Mouse (Mus musculus) heart, embryonic 14.5 days (tissue): ENCODE results near the gene Mctp2. TPM values are rescaled to one million over a fixed set of nuclear protein-coding genes. Genes with fewer than 3 reads are reported as not detected.

Experiments
- ATAC-seq: fragments of 200-750 bp; cut with Nextera tagmentation; 2 replicates; pipeline ENCODE4 v1.8.0; 2017; ENCODE audit warnings: low read depth, moderate TSS enrichment; ENCODE audit not compliant: insufficient number of reproducible peaks, insufficient read depth, low FRiP score
- H3K27ac ChIP-seq, 2 experiments: fragments of 200-500 bp in 1 of 2; fragments of 300-500 bp in 1 of 2; sonication (generic) in 1 of 2; replicated peaks in 1 of 2; 2 replicates each; pipeline ENCODE4 v1.5.1; 2012 to 2014; ENCODE audit warnings: low read depth in 2 of 2, low read length in 2 of 2, control low read depth in 1 of 2, mild to moderate bottlenecking in 1 of 2, mixed read lengths in 1 of 2; ENCODE audit not compliant: control insufficient read depth in 1 of 2, insufficient read depth in 1 of 2
- H3K27me3 ChIP-seq: fragments of 300-500 bp; sonication (generic); 2 replicates; pipeline ENCODE4 v1.6.1; 2014; ENCODE audit warnings: mild to moderate bottlenecking, low read length, control low read depth; ENCODE audit not compliant: control insufficient read depth, insufficient read depth
- H3K36me3 ChIP-seq: fragments of 300-500 bp; sonication (generic); 2 replicates; pipeline ENCODE4 v1.6.1; 2014; ENCODE audit warnings: mild to moderate bottlenecking, control low read depth, low read length, mixed read lengths; ENCODE audit not compliant: control insufficient read depth, insufficient read depth
- H3K4me1 ChIP-seq, 2 experiments: fragments of 200-500 bp in 1 of 2; fragments of 300-500 bp in 1 of 2; sonication (generic) in 1 of 2; 2 replicates each; pipeline ENCODE4 v1.6.1; 2012 to 2014; ENCODE audit warnings: low read length in 2 of 2, control low read depth in 1 of 2, mixed read lengths in 1 of 2; ENCODE audit not compliant: control insufficient read depth in 2 of 2, insufficient read depth in 2 of 2
- H3K4me2 ChIP-seq: fragments of 300-500 bp; sonication (generic); 2 replicates; pipeline ENCODE4 v1.6.1; 2014; ENCODE audit warnings: mild to moderate bottlenecking, low read length
- H3K4me3 ChIP-seq, 2 experiments: fragments of 200-500 bp in 1 of 2; fragments of 300-500 bp in 1 of 2; sonication (generic) in 1 of 2; 2 replicates each; pipeline ENCODE4 v1.5.1; 2012 to 2014; ENCODE audit warnings: low read length in 2 of 2, mild to moderate bottlenecking in 2 of 2, control low read depth in 1 of 2, low read depth in 1 of 2, moderate library complexity in 1 of 2; ENCODE audit not compliant: control insufficient read depth in 1 of 2, insufficient read depth in 1 of 2
- H3K9ac ChIP-seq: fragments of 300-500 bp; sonication (generic); 2 replicates; pipeline ENCODE4 v1.6.1; 2014; ENCODE audit warnings: mild to moderate bottlenecking, low read length
- H3K9me3 ChIP-seq: fragments of 300-500 bp; sonication (generic); 2 replicates; pipeline ENCODE4 v1.6.1; 2016; ENCODE audit warnings: low read length, control low read depth; ENCODE audit not compliant: control insufficient read depth
- whole genome bisulfite sequencing: fragments of 180-500 bp; shearing (Covaris S2); extraction: QIAGEN DNeasy Blood & Tissue Kit; methylation state at CpG from one replicate; pipeline ENCODE4 v1.1.7; 2014; 5-methylcytosine and 5-hydroxymethylcytosine counted together
- polyA plus RNA-seq: library from polyadenylated mRNA; unstranded; fragments of >200 nt; fragmentation: Nextera tagmentation; extraction: Ambion mirVana; gene quantifications from 2 replicates; pipeline ENCODE4 v1.2.1, GENCODE M21; 2014

The Mctp2 gene
- polyA plus RNA-seq, 1 experiment from 2014 or later = 0.99 TPM

- Histone ChIP-seq H3K27me3 (no peaks in the 10 kb centered on the region), H3K36me3 (no peaks in the 10 kb centered on the region), H3K4me2 (no peak overlapping the region), H3K9me3 (no peaks in the 10 kb centered on the region), H3K9ac (no peak overlapping the region), H3K4me1 (no peaks in the 10 kb centered on the region), H3K27ac (no peak overlapping the region), H3K4me3 (no peak overlapping the region)
- WGBS = 64% methylated on average over 6 of the region's 6 CpGs
- ATAC-seq = no peak
These were observed 202.2 kb downstream of the Mctp2 start for GRCm38 (mm10) chr7:72104170-72104569.

GRCm38 (mm10) chr7:72103654-72104053 is 202.8 kb downstream of the Mctp2 start:
- 81% methylated on average over 3 of the region's 3 CpGs for WGBS
- Histone ChIP-seq H3K36me3 (no peaks in the 10 kb centered on the region), H3K27ac (no peak overlapping the region), H3K4me1 (no peaks in the 10 kb centered on the region), H3K9me3 (no peaks in the 10 kb centered on the region), H3K4me3 (no peak overlapping the region), H3K27me3 (no peaks in the 10 kb centered on the region), H3K4me2 (no peak overlapping the region), H3K9ac (no peak overlapping the region)
- no peak for ATAC-seq

DNA sequence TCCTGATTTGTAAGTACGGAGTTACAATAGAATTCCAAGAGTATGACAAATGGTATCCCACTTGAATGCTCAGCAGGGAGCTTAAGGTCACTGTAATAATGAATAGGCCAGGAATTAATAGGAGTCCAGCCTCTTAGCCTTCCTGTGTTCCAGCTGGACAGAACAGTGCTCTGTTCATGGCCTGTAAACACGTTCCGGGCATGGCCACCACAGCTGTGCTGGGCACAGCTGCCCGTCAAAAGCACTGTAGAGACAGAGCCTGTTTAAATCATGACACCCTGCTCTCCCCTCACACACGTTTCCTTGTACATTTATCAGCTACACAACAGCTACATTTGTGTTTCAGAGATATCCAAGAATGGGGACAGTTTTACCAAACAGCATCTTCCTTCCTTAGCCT is 205.7 kb downstream of the Mctp2 start:
- no peaks in the 10 kb centered on the region for H3K4me1 ChIP-seq
- no peak overlapping the region for H3K4me2 ChIP-seq
- 66% methylated on average over 5 of the region's 5 CpGs for WGBS

DNA sequence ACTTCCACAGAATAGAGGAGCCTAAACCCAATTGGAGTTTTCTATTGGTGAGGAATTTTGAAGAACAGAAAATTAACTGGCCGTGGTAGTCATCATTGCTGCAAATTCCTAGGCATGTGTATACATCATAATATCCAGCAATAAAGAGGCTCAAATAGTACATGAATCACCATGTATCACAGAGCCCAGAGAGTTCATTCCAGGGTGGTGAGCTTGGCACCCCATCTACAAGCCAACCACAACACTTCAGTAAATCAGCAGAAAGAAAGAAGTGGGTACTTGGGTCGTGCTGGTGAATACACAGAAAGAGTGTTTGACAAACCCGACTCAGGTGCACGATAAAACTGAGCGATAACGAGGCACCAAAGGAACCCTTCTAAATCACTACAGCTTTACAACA is 207.8 kb downstream of the Mctp2 start:
- Histone ChIP-seq H3K27ac (no peak overlapping the region), H3K4me2 (no peak overlapping the region), H3K9ac (no peak overlapping the region), H3K27me3 (no peaks in the 10 kb centered on the region), H3K36me3 (no peaks in the 10 kb centered on the region), H3K9me3 (no peaks in the 10 kb centered on the region), H3K4me3 (no peak overlapping the region), H3K4me1 (no peaks in the 10 kb centered on the region)
- WGBS = 84% methylated on average over 6 of the region's 6 CpGs
- no peak for ATAC-seq

More for the DNA sequence above, 205.7 kb downstream of the Mctp2 start:
- H3K27ac ChIP-seq = no peak overlapping the region
- no peaks in the 10 kb centered on the region for H3K36me3 ChIP-seq
- H3K9ac ChIP-seq = no peak overlapping the region
- ATAC-seq = no peak
- H3K27me3 ChIP-seq = no peaks in the 10 kb centered on the region
- no peak overlapping the region for H3K4me3 ChIP-seq
- H3K9me3 ChIP-seq = no peaks in the 10 kb centered on the region

DNA sequence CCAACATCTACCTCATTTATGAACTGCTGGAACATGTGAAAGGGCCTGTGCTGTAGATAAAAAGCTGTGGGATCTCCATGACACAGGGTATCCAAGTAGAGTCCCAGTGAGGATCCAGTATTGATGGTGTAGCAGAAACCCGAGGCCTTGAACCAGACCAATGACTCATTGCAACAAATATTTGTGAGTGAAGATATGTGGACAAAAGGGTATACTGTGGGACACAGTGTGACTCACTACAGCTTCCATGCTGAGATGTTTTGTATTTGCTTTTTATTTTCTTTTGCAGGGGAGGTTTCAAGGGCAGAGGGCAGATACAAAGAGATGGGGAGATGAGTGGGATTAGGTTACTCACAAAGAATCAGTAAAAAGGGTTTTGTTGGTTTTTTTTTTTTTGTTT is 209.4 kb downstream of the Mctp2 start:
- Histone ChIP-seq H3K27me3 (no peaks in the 10 kb centered on the region), H3K9me3 (no peaks in the 10 kb centered on the region), H3K4me1 (no peaks in the 10 kb centered on the region), H3K4me3 (no peak overlapping the region), H3K4me2 (no peak overlapping the region), H3K27ac (no peak overlapping the region), H3K9ac (no peak overlapping the region), H3K36me3 (no peaks in the 10 kb centered on the region)
- no peak for ATAC-seq
- 42% methylated on average over 1 of the region's 1 CpGs for WGBS

- no peak overlapping the region for H3K27ac ChIP-seq
- no peak overlapping the region for H3K4me3 ChIP-seq
- H3K36me3 ChIP-seq = no peaks in the 10 kb centered on the region
- no peaks in the 10 kb centered on the region for H3K4me1 ChIP-seq
- no peak overlapping the region for H3K4me2 ChIP-seq
- H3K9me3 ChIP-seq = no peaks in the 10 kb centered on the region
- H3K27me3 ChIP-seq = no peaks in the 10 kb centered on the region
- WGBS = 77% methylated on average over 3 of the region's 3 CpGs
- H3K9ac ChIP-seq = no peak overlapping the region
- no peak for ATAC-seq
These were observed 210.0 kb downstream of the Mctp2 start for GRCm38 (mm10) chr7:72096433-72096832.

DNA sequence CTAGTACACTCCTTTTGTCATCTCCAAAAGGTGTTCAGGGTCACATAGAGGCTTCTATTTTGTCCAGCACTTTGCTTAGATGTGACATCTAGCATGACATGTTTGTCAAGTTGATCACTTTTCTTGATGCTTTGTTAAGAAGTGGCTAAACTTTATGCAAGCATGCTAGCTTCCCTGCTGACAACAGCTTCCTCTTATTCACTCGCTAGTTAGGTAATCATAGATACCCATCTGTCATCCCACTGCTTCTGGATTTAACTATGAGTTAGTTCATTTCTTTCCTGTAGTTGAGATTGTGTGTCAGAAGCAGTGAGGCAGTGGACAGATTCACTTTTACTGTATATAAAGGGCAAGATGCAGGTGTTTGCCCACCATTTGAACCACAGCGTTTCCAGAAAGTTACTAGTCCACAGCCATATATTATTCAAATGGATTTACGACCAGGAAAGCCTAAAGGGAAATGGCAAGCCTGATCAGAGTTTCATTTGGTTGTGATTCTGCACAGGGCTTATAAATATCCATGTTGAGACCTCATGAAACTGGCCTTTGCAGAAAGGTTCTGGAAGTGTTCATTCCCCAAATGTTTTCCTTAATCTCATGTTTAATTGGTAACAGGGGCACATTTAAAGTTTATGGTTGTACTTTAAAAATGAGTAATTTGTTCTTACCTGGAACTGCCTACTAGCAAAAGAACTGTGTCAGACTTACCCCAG is 216.8 kb downstream of the Mctp2 start:
- Histone ChIP-seq H3K27ac (no peak overlapping the region), H3K36me3 (no peaks in the 10 kb centered on the region), H3K4me2 (no peak overlapping the region), H3K9ac (no peak overlapping the region), H3K4me3 (no peak overlapping the region), H3K9me3 (no peaks in the 10 kb centered on the region), H3K4me1 (no peaks in the 10 kb centered on the region), H3K27me3 (no peaks in the 10 kb centered on the region)
- WGBS = 80% methylated on average over 3 of the region's 3 CpGs
- ATAC-seq = no peak

DNA sequence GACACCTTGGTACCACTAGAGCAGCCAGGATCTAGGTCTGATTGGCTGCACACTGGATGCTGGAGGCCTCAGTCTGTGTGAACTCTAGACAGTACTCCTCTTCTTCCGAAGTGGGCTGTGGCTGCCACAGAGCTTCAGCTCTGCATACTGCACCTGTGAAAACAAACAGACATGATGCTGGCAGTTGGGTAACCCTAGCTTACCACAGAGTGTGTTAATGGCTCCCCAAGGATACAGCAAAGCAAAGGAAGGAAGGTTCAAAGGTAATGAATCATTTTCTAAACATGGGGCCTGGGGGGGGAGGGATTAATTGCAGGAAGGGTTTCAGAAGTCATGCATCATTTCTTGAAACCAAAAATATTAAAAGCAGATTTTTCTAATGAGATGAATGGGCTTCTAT is 225.7 kb downstream of the Mctp2 start:
- Histone ChIP-seq H3K27me3 (no peaks in the 10 kb centered on the region), H3K9ac (no peak overlapping the region), H3K4me3 (no peak overlapping the region), H3K4me1 (no peaks in the 10 kb centered on the region), H3K9me3 (no peaks in the 10 kb centered on the region), H3K4me2 (no peak overlapping the region), H3K27ac (no peak overlapping the region), H3K36me3 (no peaks in the 10 kb centered on the region)
- no peak for ATAC-seq
- WGBS = 38% methylated on average over 1 of the region's 1 CpGs
